Mouse (Mus musculus): ENCODE measurements around the gene Tex264.

The Tex264 gene

DNA sequence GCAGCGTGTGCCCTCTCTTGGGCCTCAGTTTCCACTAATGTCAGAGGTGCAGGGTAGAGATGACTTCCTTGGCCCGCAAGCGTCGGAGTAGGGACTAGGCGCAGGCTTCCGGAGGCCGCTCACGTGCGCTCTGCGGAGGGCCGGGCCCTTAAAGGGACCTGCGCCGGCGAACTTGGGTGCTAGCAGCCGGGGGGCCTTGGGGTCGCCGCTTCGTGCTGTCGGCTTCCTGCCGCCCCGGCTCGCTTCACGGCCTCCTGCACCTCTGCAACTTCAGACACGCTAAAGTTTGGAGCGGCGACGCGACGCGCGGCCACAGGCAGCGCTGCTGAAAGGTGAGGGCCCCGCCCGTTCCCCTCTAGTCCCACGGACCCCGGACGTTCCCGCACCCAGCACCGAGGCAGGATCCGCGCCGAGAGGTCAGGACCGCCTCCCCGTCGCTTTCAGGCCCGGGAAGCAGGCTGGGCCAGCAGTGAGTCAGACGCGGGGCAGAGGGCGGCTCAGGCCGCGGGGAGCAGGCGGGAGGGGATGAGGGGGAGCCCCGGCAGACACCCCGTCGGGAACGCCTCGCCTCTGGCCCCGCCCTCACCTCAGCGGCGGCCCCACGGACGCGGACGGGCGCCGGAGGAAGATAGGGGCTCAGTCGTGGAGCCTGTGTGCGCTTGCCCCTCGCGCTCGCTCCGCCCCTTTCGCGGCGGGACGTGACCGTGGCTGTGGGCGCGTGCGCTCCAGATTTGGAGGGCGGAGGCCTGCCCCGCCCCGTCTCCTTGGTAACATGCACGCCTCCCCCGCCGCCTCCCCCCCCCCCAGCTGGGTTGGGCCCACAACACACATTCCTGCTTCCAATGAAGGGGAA lies at the start of gene Tex264:
Tex264 (minus strand) TSS at position 679 of the 853 bp plus-strand sequence.
- peak; percentile 88 to 92 for DNase-seq

- no peak for DNase-seq
Measured at GRCm38 (mm10) chr9:106733690-106734089, 48.0 kb upstream of the Tex264 start.

GRCm38 (mm10) chr9:106729416-106729815 lies 43.7 kb upstream of the Tex264 start:
- no peak for DNase-seq

GRCm38 (mm10) chr9:106726891-106727290 lies 41.2 kb upstream of the Tex264 start:
- no peak for DNase-seq

DNA sequence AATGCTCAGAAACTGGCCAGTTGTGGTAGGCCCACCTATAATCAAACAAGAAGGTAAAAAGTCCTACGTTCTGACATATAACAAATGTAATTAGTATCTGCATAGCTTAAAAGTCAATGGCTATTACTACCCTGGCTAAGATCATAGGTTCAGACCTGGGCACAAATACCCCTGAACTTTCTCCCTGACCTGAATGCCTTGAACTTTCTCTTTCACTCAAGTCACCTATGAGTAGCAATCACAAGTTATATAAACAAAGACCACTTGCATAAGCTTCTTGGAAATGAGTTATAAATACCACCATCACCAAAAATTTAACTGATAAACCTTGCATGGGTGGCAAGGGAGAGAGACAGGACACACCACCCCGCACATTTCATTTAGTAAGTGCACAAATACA lies 39.7 kb upstream of the Tex264 start:
- DNase-seq, result no peak

DNA sequence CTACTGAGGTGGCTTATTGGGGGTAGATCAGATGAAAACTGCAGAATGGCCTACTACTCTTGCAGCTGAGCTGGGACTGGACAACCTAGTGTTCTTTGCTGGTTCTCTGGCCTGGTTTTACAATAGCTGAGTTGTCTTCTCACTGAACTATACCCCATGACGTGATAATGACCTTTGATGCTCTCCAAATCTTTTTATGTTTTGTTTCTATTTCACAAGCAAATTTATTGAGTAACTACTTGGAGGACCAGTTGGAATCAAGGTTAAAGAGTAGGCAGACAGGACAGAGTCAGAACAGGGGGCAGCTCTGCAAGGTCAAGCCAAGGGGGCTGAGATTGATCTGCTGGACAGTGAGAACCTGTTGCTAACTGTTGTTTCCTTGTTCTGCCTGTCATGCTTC lies 39.1 kb upstream of the Tex264 start:
- DNase-seq, result no peak

- no peak for DNase-seq
Measured at GRCm38 (mm10) chr9:106716729-106717128, 31.0 kb upstream of the Tex264 start.

DNA sequence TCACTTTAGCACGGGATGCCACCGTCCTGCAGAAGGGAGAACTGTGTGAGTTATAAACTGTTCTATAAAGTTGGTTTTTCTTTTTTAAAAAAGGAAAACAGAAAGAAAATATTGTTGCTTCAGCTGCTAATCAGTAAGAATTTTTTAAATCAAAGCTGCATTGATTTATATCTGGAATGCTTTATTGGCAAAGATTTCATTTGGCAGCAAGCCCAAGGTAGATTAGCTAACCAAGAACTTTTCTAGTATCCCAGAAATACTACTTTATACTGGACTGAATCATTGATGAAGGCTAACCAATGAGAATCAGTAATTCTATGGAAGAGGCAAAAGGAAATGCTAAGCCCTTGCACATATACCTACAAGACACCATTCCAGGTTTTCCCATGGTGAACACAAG lies 30.5 kb upstream of the Tex264 start:
- DNase-seq, result no peak

DNA sequence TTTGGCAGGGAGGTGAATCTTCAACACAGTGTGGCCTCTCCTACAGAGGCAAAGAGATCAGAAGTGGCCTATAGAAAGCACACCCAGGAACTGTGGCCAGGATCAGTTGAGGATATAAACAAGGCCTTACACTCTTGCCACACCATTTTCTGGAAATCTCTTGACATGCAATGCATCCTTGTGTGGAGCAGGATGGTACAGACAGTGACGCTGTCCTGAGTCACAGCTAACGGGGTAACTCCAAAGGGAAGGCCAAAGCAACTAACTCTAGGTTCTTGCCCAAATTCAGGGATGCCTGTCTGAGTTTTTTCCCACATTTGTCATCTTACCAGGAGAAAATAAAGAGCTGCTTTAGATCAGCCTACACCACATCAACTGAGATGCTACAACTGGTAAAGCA lies 26.7 kb upstream of the Tex264 start:
- no peak for DNase-seq

- DNase-seq, result no peak
Measured at GRCm38 (mm10) chr9:106692973-106693481, 7.3 kb upstream of the Tex264 start.

DNA sequence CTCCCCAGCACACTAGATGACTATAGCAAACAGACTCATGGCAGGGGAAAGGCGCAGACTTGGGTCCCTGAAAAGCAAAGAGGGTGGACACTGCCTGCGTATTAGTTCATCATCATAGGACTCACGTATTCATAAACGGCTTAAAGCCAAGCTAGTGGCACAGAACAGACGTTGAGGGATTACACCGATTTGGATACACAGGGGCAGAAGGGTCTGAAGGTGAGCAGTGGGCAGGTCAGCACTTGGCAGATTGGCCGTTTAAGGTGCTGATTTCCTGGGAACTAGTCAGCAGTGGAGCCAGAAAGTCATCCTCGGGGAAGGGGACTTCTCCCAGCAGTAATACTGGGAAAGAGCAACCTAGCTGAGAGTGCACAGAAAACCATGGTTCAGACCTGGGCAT lies 3.1 kb upstream of the Tex264 start:
- DNase-seq, result no peak

DNA sequence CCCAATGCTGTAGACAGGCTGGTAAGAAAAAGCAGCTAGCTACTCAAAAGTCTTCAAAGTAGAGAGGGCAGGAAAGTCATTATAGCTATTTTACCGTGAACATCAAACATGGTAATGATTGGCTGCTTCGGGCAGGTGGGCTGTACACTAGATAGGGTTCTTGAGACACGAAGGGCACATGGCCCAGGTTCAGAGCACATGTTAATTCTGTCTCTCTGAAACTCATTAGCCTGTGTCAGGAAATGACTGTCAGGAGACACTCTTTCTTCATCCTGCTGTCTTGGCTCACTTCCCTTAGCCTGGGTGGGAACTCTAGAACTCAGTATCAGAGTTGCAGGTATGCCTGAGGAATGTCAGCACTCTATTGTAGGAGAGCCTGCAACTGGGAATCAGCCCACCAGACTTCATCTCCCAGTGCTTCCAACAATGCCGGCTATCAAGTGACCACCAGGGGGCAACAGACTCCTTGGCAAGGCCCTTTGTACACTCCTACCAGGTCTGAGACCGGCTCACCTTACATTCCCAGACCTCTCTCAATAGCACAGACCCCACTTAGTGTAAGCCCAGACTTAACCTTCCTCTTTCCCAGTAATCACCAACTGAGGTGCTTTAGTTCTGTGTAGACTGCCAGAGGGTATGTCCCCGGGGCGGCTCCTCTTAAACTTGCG lies 1.4 kb upstream of the Tex264 start:
- DNase-seq, result peak; percentile 81 to 89

- peak in 1 of 2 experiments; percentile 43 for DNase-seq
Measured at GRCm38 (mm10) chr9:106684918-106685248, 844 bp downstream of the Tex264 start.

GRCm38 (mm10) chr9:106684093-106684872 lies 1.4 kb downstream of the Tex264 start:
- no peak for DNase-seq

- no peak for DNase-seq
Measured at GRCm38 (mm10) chr9:106681026-106681425, 4.7 kb downstream of the Tex264 start.

DNA sequence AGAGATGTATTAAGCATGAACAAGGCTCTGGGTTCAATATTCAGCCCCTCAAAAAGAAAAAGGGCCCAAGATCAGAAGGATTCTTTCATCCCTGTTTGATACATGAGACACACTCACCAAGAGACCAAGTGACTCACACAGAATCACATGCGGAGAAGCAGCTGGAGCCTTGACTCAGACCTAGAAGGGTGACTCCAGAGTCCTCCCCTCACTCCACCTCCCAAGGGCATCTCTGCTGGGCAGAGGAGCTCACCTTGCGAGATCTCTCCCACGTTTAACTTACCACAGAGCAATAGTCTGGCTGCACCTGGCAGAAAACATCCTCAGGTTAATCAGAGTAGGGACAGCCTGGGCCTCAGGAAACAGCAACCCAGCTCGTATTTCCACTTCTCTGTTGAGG lies 7.5 kb downstream of the Tex264 start:
- no peak for DNase-seq

GRCm38 (mm10) chr9:106677702-106678101 lies 8.0 kb downstream of the Tex264 start:
- no peak for DNase-seq

DNA sequence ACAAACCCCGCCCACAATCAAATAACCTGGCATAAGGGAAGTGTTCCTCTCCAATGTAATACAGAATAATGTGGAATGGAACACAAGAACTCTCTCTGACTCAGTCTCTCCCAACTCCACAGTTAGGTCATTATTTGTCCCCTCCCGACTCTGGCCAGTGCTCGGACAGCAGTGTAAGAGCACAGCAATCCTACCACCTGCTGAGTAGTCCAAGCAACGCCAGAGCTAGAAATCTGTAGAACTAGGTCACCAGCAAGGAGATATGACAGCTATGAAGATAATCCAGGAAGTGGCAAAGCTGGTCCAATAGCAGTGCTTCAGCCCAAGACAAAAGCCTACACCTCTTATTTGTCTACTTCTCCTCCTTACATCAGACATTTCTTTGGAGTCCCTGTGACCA lies 9.2 kb downstream of the Tex264 start:
- DNase-seq, result no peak

- DNase-seq, result no peak
Measured at GRCm38 (mm10) chr9:106675965-106676364, 9.8 kb downstream of the Tex264 start.

- peak; percentile 89 for DNase-seq
Measured at GRCm38 (mm10) chr9:106675480-106675879, 10.2 kb downstream of the Tex264 start.

DNA sequence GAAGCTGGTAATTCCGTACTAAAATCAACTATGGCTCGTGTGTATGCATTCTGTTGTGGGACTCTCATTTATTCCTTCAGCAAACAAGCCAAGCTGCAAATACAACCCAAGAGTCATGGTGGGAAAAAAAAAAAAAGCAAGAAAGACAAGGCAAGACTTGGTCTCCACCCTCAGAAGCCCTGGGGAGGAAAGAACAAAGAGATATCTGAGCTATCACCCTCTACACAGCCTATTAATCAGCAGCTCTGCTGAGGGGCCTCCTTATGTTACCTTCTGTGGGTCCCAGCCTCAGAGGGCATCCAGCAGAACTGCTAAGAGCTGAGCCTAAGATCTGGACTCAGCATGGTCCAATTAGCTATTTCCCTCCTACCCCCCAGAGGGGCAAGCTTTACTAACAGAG lies 11.9 kb downstream of the Tex264 start:
- DNase-seq, result no peak

DNA sequence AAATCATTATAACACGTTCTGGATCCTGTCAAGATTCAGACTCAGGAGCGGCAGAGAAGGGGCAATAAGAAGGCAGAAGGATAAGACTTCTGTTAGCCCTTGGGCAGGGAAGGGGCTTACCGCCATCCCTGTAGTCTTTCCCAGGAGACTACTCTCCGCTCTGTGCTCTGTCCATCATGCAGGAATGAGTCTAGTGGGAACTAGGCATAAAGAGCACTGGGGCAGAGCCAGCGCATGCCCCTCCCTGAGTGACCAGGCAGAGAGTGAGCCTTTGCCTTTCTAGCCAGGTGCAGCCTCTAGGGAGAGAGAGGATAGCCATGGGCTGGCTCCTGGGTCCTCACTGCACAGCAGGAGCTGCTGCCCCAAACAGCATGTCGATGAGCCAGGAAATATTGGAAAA lies 20.9 kb downstream of the Tex264 start:
- DNase-seq, result no peak

GRCm38 (mm10) chr9:106664433-106664832 lies 21.3 kb downstream of the Tex264 start:
- DNase-seq, result no peak
